Mouse (Mus musculus): ENCODE data around the gene Shd. TPM values are rescaled to one million over a fixed set of nuclear protein-coding genes. Genes with fewer than 3 reads are reported as not detected.

The Shd gene
- polyA plus RNA-seq, 1 experiment from 2014 or later = 15.2 TPM

DNA sequence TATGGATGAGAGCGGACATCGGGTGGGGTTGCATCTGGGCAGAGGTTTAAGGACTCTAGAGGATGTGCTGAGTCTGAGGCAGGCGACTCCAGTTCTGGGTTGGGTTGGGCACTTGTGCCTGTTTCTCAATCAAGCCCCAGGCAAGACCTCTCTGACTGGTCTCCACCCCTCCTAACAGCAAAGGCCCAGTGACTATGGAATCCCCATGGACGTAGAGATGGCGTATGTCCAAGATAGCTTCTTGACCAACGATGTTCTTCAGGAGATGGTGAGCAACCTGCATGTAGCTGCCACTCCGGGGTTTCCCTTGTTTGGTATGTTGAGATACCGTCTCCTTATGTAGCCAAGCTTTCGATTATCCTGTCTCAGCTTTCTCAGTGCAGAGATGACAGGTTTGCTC lies 45.0 kb downstream of the Shd start:
- H3K36me3 ChIP-seq = peaks cover 90% of the 10 kb centered on the region
- no peak overlapping the region for H3K27ac ChIP-seq
- 93% methylated on average over 9 of the region's 9 CpGs for WGBS

DNA sequence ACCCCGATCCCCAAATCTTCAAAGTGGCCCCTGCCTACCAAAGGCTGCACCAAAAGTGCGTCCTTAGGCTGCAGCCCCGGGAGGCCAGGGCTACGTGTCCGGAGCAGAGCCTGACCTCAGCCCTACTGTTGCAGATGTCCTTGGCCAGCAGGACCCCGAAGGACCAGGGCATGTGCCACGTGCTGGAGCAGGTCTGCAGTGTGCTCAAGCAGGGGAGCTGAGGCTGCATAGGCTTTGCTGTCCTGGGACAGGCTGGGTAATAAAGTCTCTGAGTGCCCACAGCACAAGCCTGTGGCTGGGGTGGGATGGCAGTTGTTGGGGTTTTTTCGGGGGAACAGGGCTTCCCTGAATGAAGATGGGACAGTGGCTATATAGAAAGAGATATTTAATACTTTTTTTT lies 46.1 kb downstream of the Shd start:
- peaks cover 90% of the 10 kb centered on the region for H3K36me3 ChIP-seq
- WGBS = 88% methylated on average over 8 of the region's 8 CpGs
- H3K9me3 ChIP-seq = no peaks in the 10 kb centered on the region
- peaks cover 19% of the 10 kb centered on the region for H3K4me1 ChIP-seq
- no peaks in the 10 kb centered on the region for H3K27me3 ChIP-seq (ENCODE audit: insufficient read depth, poor library complexity, severe bottlenecking)
- H3K4me3 ChIP-seq = no peak overlapping the region
- DNase-seq (ENCODE audit: low spot score) = no peak
- H3K27ac ChIP-seq = no peak overlapping the region

More for the DNA sequence above, 45.0 kb downstream of the Shd start:
- DNase-seq (ENCODE audit: low spot score) = no peak
- Histone ChIP-seq H3K9me3 (no peaks in the 10 kb centered on the region), H3K27me3 (ENCODE audit: insufficient read depth, poor library complexity, severe bottlenecking) (no peaks in the 10 kb centered on the region), H3K4me1 (peaks cover 15% of the 10 kb centered on the region), H3K4me3 (no peak overlapping the region)

DNA sequence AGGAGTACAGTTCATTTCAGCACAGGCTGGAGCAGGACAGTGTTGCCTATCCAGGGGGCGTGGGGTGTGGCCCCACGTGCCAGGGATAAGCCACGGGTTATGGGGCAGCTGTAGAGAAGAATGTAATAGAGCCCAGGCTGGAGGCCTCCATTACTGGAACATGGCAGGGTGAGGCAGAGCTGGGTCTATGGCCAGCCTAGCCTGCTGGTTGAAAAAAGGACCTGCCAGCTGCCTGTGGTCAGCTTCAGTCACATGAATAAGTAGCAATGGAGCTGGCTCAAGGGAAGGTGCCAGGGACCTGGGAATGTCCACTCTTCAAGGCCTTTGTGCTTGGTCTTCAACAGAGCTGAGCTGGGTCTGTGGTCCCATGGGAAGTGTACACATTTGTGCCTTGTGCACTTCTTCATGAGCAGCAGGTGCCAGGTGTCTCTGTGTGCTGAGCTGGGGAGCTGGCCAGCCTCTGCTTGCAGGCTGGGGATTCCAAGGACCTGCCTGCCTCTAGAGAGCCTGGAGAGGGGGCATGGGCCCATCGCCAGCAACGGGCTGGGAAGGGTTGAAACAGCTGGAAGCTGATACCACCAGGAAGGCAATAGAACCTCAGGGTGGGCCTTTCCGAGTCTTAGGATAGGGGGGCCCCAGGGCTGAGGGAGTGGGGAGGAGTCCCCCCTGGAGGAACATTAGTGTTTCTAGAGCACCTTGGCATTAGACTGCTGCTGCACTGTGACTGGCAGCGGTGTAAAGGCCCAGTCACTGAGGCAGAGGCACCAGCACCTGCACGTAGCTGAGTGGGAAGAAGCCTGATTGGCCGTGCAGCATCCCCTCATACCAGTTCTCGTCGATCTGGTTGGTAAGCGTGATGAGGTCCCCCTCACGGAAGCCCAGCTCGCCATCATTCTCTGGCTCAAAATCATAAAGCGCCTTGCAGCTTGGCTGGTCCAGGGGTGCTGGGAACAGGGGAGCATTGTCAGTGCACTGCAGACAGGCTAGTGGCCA lies 46.8 kb downstream of the Shd start:
- no peak overlapping the region for H3K4me3 ChIP-seq
- H3K27me3 ChIP-seq (ENCODE audit: insufficient read depth, poor library complexity, severe bottlenecking) = no peaks in the 10 kb centered on the region
- H3K36me3 ChIP-seq = peaks cover 83% of the 10 kb centered on the region
- no peak overlapping the region for H3K27ac ChIP-seq
- WGBS = 86% methylated on average over 15 of the region's 15 CpGs
- H3K4me1 ChIP-seq = peaks cover 26% of the 10 kb centered on the region
- no peaks in the 10 kb centered on the region for H3K9me3 ChIP-seq
- no peak for DNase-seq (ENCODE audit: low spot score)

DNA sequence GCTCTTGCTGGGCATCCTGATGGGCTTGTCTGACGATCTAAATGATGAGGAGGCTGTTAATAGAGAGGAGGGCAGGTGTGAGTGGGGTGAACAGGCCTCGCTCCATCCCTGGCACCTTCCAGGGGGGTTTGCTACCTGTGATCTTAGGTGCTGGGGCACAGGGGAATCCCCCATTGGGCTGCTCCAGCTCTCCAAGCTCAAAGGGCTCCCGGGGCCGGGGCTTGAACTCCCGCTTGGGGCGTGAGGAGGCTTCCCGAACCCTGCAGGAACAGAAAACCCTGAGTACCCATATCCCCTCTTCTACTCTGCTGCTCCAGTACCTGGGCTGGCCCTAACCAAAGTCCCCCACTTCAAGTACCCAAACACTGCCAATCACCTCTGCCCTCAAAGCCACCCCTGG lies 47.6 kb downstream of the Shd start:
- no peak overlapping the region for H3K27ac ChIP-seq
- peaks cover 33% of the 10 kb centered on the region for H3K4me1 ChIP-seq
- H3K9me3 ChIP-seq = no peaks in the 10 kb centered on the region
- H3K27me3 ChIP-seq (ENCODE audit: insufficient read depth, poor library complexity, severe bottlenecking) = no peaks in the 10 kb centered on the region
- WGBS = 91% methylated on average over 7 of the region's 7 CpGs
- peaks cover 77% of the 10 kb centered on the region for H3K36me3 ChIP-seq
- H3K4me3 ChIP-seq = no peak overlapping the region
- DNase-seq (ENCODE audit: low spot score) = no peak

DNA sequence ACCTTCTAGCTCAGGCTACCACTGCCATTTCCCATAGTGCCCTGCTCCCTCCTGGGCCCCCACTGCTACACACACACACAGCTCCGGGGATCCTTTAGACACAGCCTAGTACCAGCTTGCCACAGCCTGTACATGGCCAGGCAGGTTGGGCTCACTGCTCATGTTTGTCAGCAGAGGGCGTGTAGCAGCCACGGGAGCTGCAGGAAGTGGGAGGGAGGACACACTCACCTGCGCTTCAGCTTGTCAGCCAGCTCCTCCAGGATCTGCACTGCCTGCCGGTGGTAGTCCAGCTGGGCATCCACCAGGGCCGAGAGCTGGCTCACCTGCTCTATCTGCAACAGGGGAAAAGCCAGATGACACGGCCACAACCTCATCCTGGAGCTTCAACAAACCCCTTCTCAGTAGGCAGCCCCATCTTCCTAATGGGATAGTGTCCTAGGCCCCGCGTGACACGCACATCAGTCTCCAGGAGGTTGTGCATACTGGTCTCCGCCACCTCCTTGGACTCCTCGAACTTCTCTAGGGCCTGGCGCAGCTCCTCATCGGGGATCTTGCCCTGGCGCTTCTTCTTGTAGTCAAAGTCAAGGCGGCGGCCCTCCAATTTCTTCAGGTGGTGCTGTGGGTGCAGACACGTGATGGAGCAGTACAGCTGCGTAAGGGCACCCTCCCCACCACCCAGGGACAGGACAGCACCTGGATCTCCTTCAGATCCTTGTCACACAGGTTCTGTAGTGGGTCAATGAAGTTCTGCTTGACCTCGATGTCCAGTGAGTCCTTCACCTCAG lies 48.3 kb downstream of the Shd start:
- DNase-seq (ENCODE audit: low spot score) = no peak
- H3K9me3 ChIP-seq = no peaks in the 10 kb centered on the region
- no peak overlapping the region for H3K4me3 ChIP-seq
- whole genome bisulfite sequencing = 73% methylated on average over 20 of the region's 20 CpGs
- peaks cover 71% of the 10 kb centered on the region for H3K36me3 ChIP-seq
- peaks cover 40% of the 10 kb centered on the region for H3K4me1 ChIP-seq
- H3K27ac ChIP-seq = no peak overlapping the region
- H3K27me3 ChIP-seq (ENCODE audit: insufficient read depth, poor library complexity, severe bottlenecking) = no peaks in the 10 kb centered on the region

DNA sequence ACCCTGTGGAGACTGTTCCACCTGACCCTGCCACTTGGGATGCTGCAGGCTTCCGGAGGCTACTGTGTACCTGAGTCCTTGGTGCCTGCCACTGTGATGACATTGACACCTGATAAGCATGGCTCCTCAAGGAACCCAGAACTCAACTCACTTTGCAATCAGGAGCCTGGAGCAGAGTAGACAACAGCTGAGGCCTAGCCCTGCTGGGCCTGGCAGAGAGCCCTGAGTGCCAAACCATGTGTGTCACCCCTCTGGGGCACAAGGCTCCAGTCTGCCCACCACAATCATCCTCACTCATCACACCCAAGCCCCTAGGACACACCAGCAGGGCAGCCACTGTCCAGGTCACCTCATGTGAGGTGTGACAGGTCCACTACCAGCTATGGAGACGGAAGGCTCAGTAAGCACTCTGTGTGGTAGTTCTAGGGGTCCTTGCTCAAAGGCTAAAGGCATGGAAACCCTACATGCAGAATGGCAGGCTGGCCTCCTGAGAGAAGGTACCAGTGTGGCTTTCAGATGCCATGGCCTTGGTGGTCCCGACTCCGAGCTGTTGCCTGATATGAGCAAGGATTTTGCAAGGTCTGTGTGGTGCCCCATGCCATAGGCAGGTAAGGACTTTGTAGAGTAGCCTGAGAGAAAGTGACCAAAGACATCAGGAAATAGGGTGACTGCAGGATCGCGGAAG lies 50.3 kb downstream of the Shd start:
- Histone ChIP-seq H3K4me3 (no peak overlapping the region), H3K27ac (0 out of 2 replicates have a peak overlapping the region, but pooled peaks have one; percentile 39), H3K36me3 (peaks cover 57% of the 10 kb centered on the region), H3K27me3 (ENCODE audit: insufficient read depth, poor library complexity, severe bottlenecking) (no peaks in the 10 kb centered on the region), H3K9me3 (no peaks in the 10 kb centered on the region), H3K4me1 (peaks cover 59% of the 10 kb centered on the region)
- DNase-seq (ENCODE audit: low spot score) = no peak
- 86% methylated on average over 6 of the region's 6 CpGs for WGBS

DNA sequence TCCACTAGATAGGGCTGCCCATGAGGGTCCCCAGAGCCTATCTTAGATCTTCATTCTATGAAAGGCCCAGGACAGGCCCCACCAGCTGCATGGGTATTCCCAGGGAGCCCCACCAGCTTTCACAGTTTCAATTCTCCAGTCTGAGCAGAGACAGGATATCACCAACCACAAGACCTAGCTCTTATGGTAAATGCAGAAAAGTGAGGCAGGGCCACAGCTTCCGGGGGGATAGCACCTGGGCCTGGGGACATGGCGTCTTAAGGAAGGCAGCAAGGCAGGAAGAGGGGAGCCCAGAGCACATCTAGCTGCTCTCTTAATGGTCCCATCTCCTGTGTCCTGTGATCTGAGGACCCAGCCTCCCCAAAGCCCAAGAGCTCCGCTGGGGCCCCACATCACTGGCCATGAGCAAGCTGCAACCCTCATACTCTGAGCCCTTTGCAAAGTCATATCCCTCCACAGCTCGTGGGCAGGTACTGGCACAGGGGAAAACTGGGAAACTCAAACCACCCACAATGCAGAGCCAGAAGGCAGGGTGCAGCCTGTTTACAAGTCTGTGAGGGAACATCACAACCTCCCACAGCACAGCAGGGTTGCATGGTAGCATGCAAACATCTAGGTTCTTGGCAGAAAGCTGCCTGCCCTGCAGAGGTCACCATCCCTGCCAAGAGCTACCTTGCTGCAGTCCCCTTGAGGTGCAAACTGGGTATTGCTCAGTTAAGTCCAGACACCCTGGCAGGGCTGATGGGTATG lies 51.1 kb downstream of the Shd start:
- no peak for DNase-seq (ENCODE audit: low spot score)
- peaks cover 49% of the 10 kb centered on the region for H3K36me3 ChIP-seq
- H3K4me3 ChIP-seq = no peak overlapping the region
- WGBS = 79% methylated on average over 4 of the region's 4 CpGs
- no peaks in the 10 kb centered on the region for H3K27me3 ChIP-seq (ENCODE audit: insufficient read depth, poor library complexity, severe bottlenecking)
- H3K27ac ChIP-seq = no peak overlapping the region
- H3K9me3 ChIP-seq = no peaks in the 10 kb centered on the region
- peaks cover 67% of the 10 kb centered on the region for H3K4me1 ChIP-seq

DNA sequence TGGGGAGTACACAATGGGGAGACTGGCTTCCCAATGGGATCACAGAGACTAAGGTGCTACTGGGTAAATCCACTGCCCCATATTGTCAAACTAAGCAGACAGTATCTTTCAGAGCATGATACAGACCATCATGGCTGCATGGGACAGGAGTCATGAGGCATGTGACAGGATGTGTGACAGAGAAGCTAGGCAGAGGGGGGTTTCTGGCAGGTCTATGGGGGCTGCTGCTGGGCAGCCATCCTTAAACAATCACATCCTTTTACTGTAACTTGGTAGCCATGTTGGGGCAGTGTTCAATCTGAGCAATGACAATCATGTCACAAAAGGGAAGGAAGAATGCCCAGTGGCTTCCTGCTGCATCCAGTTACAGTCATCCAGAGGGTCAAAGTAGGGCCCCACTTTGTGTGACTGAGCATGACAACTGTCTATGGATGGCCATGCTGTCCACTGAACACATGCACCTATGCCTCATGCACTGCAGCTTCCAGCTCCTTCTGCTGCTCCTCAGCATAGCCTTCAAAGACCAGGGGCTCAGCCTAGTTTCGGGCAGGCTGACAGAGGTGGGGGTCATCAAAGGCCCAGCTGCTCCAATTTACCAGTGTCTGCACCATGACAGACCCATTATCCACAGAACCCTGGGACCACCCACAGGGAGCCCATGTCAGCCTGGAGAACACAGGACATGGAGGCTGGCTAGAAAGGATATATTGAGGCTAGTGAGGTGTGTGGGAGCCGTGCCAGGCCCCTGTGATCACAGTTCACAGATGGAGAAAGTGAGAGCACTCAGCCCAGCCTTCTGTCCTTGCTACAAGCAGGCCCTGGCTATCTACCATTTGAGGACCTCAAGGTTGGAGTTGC lies 52.1 kb downstream of the Shd start:
- DNase-seq (ENCODE audit: low spot score) = no peak
- H3K36me3 ChIP-seq = peaks cover 39% of the 10 kb centered on the region
- no peaks in the 10 kb centered on the region for H3K27me3 ChIP-seq (ENCODE audit: insufficient read depth, poor library complexity, severe bottlenecking)
- H3K4me1 ChIP-seq = peaks cover 77% of the 10 kb centered on the region
- 0 out of 2 replicates have a peak overlapping the region, but pooled peaks have one; percentile 43 for H3K27ac ChIP-seq
- H3K4me3 ChIP-seq = no peak overlapping the region
- no peaks in the 10 kb centered on the region for H3K9me3 ChIP-seq
- 77% methylated on average over 2 of the region's 2 CpGs for WGBS

DNA sequence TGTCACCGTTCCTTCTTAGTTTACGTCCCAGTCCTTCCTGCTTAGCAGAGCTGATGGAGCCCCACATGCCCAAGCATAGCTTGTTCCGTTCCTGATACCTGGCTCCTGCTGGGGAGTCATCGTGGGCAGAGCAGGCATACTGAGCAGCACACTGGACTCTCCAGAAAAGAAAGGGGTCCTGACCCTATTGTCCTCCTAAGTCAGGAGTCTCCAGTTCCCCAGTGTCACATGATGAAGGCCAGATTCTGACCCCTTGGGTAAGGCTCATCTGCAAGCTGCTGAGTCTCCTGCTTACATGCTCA lies 52.7 kb downstream of the Shd start:
- H3K27me3 ChIP-seq (ENCODE audit: insufficient read depth, poor library complexity, severe bottlenecking) = no peaks in the 10 kb centered on the region
- no peaks in the 10 kb centered on the region for H3K9me3 ChIP-seq
- no peak overlapping the region for H3K4me3 ChIP-seq
- peaks cover 83% of the 10 kb centered on the region for H3K4me1 ChIP-seq
- 83% methylated on average over 4 of the region's 4 CpGs for WGBS
- no peak for DNase-seq (ENCODE audit: low spot score)
- peak overlapping the region; percentile 43; the same call in 1 of the 2 replicates for H3K27ac ChIP-seq
- H3K36me3 ChIP-seq = peaks cover 37% of the 10 kb centered on the region

DNA sequence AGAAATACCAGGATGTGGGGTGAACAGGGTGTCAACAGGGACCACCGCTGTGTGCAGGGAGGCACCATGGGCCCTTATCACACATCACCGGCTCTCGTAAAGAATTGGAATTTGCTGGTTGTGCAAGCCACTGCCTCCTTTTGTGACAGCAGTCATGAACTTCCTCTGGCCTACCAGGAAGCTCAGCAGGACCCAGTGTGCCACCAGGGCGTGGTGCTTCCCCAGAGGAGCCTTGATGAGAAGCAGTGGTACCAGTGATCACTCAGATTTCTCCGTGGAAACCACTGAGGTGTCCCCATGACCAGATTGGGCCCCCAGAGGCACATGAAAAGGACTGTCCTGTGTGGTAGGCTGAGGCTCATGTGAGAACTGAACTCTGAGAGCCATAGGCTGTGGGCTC lies 53.1 kb downstream of the Shd start:
- no peak overlapping the region for H3K4me3 ChIP-seq
- H3K27me3 ChIP-seq (ENCODE audit: insufficient read depth, poor library complexity, severe bottlenecking) = no peaks in the 10 kb centered on the region
- H3K4me1 ChIP-seq = peaks cover 82% of the 10 kb centered on the region
- WGBS = 52% methylated on average over 5 of the region's 5 CpGs
- DNase-seq (ENCODE audit: low spot score) = no peak
- peak overlapping the region; percentile 43; the same call in 1 of the 2 replicates for H3K27ac ChIP-seq
- peaks cover 35% of the 10 kb centered on the region for H3K36me3 ChIP-seq
- no peaks in the 10 kb centered on the region for H3K9me3 ChIP-seq

DNA sequence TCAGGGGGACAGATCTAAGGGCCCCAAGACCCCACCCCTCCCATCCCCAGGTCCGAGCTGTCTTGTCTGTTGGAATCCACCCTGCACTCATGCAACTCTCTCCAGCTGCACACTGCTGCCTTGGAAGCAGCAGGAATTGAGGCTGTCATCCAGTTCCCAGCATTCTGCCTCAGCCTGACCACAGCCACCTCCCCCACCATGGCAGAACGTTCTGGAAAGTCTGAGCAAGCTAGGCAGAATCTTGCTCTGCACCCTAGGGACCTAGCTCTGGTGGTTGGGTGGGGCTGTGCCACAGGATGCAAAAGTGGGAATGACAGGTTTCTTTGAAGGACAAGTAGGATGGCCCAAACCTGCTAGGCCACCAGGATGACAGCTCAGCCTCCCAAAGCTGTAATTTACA lies 54.2 kb downstream of the Shd start:
- H3K4me3 ChIP-seq = no peak overlapping the region
- H3K9me3 ChIP-seq = no peaks in the 10 kb centered on the region
- peaks cover 81% of the 10 kb centered on the region for H3K4me1 ChIP-seq
- peaks cover 36% of the 10 kb centered on the region for H3K36me3 ChIP-seq
- no peaks in the 10 kb centered on the region for H3K27me3 ChIP-seq (ENCODE audit: insufficient read depth, poor library complexity, severe bottlenecking)
- H3K27ac ChIP-seq = peak overlapping the region; percentile 42; the same call in 1 of the 2 replicates
- DNase-seq (ENCODE audit: low spot score) = no peak
- WGBS = 52% methylated on average over 2 of the region's 2 CpGs
